Mouse (Mus musculus): ENCODE measurements around the gene Emc9.

The Emc9 gene

GRCm38 (mm10) chr14:55590748-55591330 is 5.7 kb upstream of the Emc9 start, which contains the start of gene Psme2:
Psme2 (minus strand) TSS chr14:55591113.
- peak; percentile 93 for DNase-seq (ENCODE audit: low spot score)

- DNase-seq (ENCODE audit: low spot score) = no peak
These were observed 4.8 kb upstream of the Emc9 start for GRCm38 (mm10) chr14:55589771-55590448.

DNA sequence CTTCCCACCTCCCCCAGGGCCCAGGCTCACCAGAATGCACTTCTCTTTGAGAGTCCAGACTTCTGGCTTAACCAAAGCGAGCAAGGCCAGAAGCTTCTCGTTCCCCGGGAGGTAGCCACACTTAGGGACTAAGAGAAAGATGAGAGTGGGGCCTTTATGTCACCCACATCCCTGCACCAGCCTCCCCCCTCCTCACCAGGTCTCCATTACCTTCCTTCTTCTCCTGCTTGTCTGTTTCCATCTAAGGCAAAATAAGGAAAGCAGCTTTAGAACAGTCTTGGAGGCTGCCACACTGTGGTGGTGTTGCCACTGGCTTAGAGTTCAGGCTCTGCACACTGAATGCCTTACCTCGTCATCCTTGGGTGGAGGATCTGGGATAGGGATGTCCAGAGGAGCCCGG is 4.2 kb upstream of the Emc9 start:
- DNase-seq (ENCODE audit: low spot score) = no peak

DNA sequence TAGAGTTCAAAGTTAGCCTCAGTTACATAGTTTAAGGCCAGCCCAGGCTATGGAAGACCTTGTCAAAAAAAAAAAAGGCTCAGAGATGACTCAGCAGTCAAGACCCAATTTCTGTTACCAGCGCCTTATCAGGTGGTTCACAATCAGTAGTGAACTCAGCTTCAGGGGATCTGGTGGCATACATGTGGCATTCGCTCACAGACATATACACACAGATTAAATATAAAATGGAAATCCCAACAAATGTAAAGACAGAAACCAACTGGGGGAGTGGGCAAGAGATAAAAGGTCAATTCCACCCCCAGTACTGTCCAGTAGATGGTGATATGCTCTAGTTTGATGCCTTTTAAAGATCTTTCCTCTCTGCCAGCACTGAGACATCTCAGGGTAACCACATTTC is 1.0 kb upstream of the Emc9 start:
- no peak for DNase-seq (ENCODE audit: low spot score)

- no peak for DNase-seq (ENCODE audit: low spot score)
These were observed 461 bp upstream of the Emc9 start for GRCm38 (mm10) chr14:55585566-55585960.

DNA sequence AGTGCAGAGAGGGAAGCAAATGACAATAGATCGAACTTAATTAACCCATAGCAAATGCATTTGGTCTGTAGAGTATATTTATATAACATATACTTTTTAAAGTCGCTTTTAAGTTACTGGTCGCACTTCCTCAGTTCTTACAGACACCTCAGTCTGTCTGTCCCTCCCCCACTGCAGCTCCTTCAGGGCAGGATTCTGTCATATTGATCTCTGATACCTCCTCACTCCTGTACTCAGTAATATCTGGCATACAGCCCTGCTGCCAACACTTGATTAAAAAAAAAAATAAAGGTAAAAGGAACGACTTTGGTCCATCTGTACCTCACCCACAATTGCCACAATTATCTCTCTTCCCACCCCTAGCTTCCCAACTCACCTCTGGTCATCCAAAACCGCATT is 800 bp downstream of the Emc9 start:
- no peak for DNase-seq (ENCODE audit: low spot score)

DNA sequence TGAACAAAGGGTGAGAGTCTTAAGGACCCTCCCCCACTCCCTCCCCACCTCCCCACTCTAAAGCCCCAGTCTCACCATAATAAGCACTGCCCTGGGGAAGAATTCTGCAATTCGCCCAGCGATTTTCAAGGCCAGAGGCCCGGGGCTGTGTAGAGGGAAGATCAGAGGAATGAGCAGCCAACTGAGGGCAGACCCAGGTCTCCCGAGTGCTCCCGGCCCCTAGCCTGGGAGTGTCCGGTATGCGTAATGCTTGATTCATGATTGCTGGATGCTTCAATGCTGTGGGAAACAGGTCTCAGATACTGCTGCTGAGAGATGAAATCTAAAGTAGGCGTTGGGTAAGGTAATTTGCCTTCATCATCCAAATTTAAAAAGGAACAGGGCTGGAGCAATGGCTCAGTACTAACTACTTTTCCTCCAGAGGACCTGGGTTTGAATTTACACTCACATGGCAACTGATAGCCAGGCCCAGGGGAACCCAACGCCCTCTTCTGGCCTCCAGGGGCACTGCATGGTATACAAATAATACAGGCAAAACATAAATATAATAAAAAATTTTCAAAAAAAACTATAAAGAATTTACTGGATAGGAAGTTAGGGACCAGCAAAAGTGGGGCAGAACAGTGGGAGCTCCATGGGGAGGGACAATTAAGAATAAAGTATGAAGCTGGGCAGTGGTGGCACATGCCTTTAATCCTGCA is 3.0 kb downstream of the Emc9 start:
- DNase-seq (ENCODE audit: low spot score) = no peak

DNA sequence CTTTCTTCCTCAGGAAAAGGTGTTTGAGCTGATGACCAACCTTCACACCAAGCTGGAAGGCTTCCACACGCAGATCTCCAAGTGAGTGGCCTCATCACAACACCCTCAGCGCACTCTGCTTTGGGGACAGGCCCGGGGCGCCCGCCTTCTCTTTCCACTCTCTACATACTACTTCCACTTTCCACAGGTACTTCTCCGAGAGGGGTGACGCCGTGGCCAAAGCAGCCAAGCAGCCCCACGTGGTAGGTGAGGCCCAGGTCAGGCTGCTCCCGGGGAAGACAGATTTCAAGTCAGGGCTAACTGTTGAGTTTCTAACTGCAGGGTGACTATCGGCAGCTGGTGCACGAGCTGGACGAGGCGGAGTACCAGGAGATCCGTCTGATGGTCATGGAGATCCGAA is 4.4 kb downstream of the Emc9 start:
- no peak for DNase-seq (ENCODE audit: low spot score)

DNA sequence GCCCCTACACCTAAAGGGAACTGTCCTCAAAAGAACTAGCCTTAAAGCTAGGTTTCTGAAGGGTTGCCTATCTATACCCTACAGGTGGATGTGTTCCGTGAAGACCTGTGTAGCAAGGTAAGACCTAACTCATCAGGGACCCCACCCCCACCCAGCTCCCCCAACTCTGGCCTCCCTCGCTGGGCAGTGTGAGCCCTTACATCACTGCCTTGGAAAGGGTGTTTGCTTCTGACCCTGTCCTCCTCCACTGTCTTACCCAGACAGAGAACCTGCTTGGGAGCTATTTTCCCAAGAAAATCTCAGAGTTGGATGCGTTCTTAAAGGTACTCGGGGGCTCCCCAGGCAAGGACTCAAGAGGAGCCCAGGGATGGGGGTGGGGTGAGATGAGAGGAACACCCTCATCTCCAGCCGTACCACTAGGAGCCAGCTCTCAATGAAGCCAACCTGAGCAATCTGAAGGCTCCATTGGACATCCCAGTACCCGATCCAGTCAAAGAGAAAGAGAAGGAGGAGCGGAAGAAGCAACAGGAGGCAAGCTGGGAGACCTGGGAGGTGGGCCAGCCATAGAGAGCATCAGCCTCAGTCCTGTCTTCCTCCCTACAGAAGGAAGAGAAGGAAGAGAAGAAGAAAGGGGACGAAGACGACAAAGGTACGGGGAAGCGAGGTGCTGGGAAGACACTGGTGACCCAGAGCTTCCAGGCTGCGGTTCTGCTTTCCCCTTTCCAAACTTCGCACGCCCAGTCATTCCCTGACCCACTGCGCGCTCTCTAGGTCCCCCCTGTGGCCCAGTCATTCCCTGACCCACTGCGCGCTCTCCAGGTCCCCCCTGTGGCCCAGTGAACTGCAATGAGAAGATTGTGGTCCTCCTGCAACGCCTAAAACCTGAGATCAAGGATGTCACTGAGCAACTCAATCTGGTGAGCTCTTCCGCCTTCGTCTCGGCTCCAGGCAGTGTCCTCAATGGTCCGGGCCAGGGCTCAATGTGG is 5.3 kb downstream of the Emc9 start:
- DNase-seq (ENCODE audit: low spot score) = no peak

DNA sequence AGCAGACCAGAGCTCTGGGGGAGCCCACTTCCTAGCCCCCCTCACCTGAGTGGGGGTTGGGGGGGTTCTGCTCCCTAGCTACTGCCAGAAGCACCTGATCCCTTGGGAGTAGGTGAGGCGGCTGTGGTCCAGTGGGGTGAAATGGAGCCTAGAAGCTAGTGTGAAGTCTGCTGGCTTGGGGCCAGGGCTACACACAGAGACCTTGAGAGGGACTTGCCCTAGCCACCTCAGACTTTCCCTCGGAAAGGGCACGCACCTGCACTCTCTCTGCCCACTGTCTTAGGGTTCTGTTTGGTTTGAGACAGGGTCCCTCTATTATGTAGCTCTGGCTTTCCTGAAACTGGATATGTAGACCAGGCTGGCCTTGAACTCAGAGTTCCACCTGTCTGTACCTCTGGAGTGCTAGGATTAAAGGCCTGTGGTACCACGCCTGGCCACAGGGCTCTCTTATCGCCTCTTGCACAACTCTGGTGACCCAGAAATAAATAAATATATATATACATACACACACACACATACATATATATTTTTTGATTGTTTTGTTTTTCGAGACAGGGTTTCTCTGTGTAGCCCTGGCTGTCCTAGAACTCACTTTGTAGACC is 6.3 kb downstream of the Emc9 start:
- no peak for DNase-seq (ENCODE audit: low spot score)

DNA sequence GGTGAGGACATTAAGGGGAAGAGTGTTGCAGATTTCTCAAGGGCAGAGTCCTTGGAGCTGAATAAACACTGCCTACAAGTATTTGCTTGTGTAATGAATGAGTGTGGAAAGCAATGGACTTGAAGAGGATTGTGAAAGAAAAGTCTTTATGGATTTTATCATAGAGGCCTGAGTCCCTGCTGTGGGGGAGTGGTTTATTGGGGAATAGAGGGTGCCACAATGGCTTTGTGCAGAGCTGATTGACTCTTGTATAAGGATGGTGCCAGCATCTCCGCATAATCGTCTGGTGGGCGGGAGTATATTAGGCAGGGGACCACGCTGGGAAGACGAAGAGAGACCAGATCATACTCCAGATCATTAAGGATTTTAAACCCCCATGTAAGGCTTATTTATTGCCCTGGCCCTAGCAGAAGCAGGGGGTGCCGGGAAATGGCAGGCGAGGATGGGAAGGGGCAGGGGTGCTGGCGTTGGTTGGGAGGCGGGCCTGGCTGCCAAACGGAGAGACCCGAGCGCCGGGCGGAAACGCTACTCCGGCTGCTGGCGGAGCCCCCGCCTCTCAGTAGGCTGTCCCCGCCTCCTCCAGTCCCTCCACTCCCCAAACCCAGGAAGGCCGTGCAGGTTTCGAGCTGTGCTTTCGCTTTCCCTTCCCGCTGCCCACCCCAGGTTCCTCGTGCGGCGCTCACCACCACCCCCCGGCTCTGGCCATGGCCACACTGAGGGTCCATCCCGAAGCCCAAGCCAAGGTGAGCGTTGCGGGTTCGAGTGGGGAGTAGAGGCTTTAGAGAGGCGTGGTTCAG is 7.0 kb downstream of the Emc9 start, which contains the start of gene Psme1:
TSS of gene Psme1 (plus strand) at position 253 of the 797 bp plus-strand sequence.
- peak; percentile 80 for DNase-seq (ENCODE audit: low spot score)

GRCm38 (mm10) chr14:55576376-55576775 is 8.7 kb downstream of the Emc9 start:
- no peak for DNase-seq (ENCODE audit: low spot score)

GRCm38 (mm10) chr14:55575711-55576110 is 9.4 kb downstream of the Emc9 start:
- DNase-seq (ENCODE audit: low spot score) = no peak

DNA sequence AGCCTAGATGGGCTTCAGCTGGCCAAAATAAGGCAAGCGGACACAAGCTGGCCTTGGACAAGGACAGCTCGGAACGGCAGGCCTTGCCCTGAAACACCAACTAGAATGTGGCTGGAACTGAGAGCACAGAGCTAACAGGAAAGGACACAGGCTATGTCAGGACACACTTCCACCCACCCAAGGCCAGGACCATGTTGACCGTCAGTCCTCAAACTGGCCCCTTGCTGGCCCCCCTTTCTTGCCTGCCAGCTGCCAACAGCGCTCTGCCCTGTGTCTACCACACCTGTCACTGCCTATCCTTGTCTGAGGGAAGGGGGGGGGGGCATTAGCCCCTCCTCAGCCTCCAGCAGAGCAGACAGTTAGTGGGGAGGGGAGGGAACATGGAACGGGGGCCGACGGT is 9.8 kb downstream of the Emc9 start, which contains the start of gene Fitm1:
TSS of gene Fitm1 (plus strand) at position 316 of the 400 bp plus-strand sequence.
- no peak for DNase-seq (ENCODE audit: low spot score)

- no peak for DNase-seq (ENCODE audit: low spot score)
These were observed 13.3 kb downstream of the Emc9 start for GRCm38 (mm10) chr14:55571760-55572159.

DNA sequence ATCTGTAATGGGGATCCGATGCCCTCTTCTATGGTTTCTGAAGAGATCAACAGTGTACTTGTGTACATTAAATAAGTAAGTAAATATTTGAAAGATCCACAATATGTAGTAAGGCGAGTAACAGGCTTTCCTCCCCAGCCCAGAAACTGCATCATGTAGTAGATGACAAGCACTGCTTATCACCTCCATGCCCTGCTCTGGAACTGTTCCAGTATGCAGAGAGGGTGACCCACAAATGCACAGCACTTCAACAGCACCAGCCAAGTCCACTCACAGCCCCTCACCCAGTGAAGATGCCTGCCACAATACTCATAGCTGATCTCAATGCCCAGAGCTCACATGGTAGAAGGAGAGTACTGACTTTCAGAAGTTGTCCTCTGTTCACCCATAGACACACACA is 14.5 kb downstream of the Emc9 start:
- no peak for DNase-seq (ENCODE audit: low spot score)

GRCm38 (mm10) chr14:55567496-55567895 is 17.6 kb downstream of the Emc9 start:
- DNase-seq (ENCODE audit: low spot score) = no peak

DNA sequence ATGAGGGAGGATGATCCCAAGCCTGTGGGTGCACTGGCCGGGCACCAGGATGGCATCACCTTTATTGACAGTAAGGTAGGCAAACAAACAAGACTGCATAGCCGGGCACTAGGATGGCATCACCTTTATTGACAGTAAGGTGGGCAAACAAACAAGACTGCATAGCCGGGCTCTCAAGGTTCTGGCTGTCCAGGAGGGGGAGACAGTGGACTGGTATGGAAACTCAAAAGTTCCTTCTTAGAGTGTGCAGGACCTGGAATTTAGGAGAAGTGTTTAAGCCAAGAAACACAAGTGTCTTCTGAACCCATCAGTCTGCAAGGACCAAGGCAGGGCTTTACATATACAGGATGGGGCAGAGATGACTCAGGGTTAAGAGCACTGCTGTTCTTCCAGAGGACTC is 19.4 kb downstream of the Emc9 start:
- no peak for DNase-seq (ENCODE audit: low spot score)

DNA sequence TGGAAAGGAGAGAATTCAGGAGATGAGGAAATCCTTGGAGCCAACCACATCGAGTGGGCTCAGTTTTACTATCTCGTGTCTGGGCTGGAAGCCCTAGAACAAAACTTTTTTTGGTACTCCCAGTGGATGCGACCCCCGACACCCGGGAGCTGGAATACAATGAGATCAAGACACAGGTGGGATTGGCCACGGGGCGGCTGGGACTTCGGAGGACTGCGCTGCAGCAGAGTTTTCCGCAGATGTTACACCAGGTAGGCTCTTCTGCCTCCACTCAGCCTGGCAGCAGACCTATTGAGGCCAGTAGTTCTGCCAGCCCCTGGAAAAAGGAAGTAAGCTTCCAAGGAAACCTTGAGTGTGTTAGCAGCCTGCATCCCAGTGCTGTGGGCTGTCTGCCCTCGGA is 21.9 kb downstream of the Emc9 start:
- DNase-seq (ENCODE audit: low spot score) = no peak

GRCm38 (mm10) chr14:55561860-55562259 is 23.2 kb downstream of the Emc9 start:
- DNase-seq (ENCODE audit: low spot score) = no peak

Data from retina, embryonic 14.5 days (tissue).